Mouse (Mus musculus) limb, embryonic 12.5 days (tissue): Measurements from ENCODE around the gene Kxd1. TPM values are rescaled to one million over a fixed set of nuclear protein-coding genes. Genes with fewer than 3 reads are reported as not detected.
"Not testable (repeated sequence)": the region's sequence is repeated elsewhere in the genome, so short reads cannot be mapped to it uniquely, and the experiment has no call there.

Experiments used
- ATAC-seq: fragments of 200-750 bp; cut with Nextera tagmentation; 2 replicates; pipeline ENCODE4 v1.8.0; 2017; ENCODE audit warnings: low read depth, moderate TSS enrichment; ENCODE audit not compliant: insufficient number of reproducible peaks, insufficient read depth, low FRiP score, low TSS enrichment
- H3K27ac ChIP-seq: fragments of 300-500 bp; sonication (generic); 2 replicates; pipeline ENCODE4 v1.5.1; 2016; ENCODE audit warnings: mild to moderate bottlenecking, moderate library complexity
- H3K27me3 ChIP-seq: fragments of 300-500 bp; sonication (generic); 2 replicates; pipeline ENCODE4 v1.6.1; 2016; ENCODE audit warnings: mild to moderate bottlenecking, moderate library complexity
- H3K36me3 ChIP-seq: fragments of 300-500 bp; sonication (generic); 2 replicates; pipeline ENCODE4 v1.6.1; 2016; ENCODE audit warnings: mild to moderate bottlenecking, moderate library complexity
- H3K4me1 ChIP-seq: fragments of 300-500 bp; sonication (generic); replicated peaks from 2 replicates; pipeline ENCODE4 v1.6.1; 2016
- H3K4me2 ChIP-seq: fragments of 300-500 bp; sonication (generic); 2 replicates; pipeline ENCODE4 v1.6.1; 2016; ENCODE audit warnings: mild to moderate bottlenecking, moderate library complexity
- H3K4me3 ChIP-seq: fragments of 300-500 bp; sonication (generic); replicated peaks from 2 replicates; pipeline ENCODE4 v1.5.1; 2016; ENCODE audit warnings: mild to moderate bottlenecking
- H3K9ac ChIP-seq: fragments of 300-500 bp; sonication (generic); replicated peaks from 2 replicates; pipeline ENCODE4 v1.6.1; 2016; ENCODE audit warnings: mild to moderate bottlenecking, moderate library complexity
- H3K9me3 ChIP-seq: fragments of 300-500 bp; sonication (generic); 2 replicates; pipeline ENCODE4 v1.6.1; 2016; ENCODE audit warnings: mild to moderate bottlenecking, moderate library complexity
- WGBS: fragments of 180-500 bp; shearing (Covaris S2); methylation state at CpG from one replicate; pipeline ENCODE4 v1.1.7; 2016; 5-methylcytosine and 5-hydroxymethylcytosine counted together
- polyA plus RNA-seq: library from polyadenylated mRNA; unstranded; fragments of >200 nt; fragmentation: Nextera tagmentation; extraction: Ambion mirVana; gene quantifications from 2 replicates; pipeline ENCODE4 v1.2.1, GENCODE M21; 2016

Gene Kxd1
- polyA plus RNA-seq, 1 experiment from 2014 or later: 50.7 TPM

GRCm38 (mm10) chr8:70511770-70512169 lies 16.0 kb downstream of the Kxd1 start:
- Histone ChIP-seq H3K4me2 (no peak overlapping the region), H3K36me3 (peaks cover 66% of the 10 kb centered on the region), H3K9ac (no peak overlapping the region), H3K9me3 (no peaks in the 10 kb centered on the region), H3K4me3 (no peak overlapping the region), H3K4me1 (peaks cover 12% of the 10 kb centered on the region), H3K27me3 (no peaks in the 10 kb centered on the region), H3K27ac (no peak overlapping the region)
- WGBS: 95% methylated on average over 2 of the region's 2 CpGs
- no peak for ATAC-seq

- not testable (repeated sequence) for H3K27ac ChIP-seq, H3K9me3 ChIP-seq, ATAC-seq, H3K27me3 ChIP-seq
- Histone ChIP-seq H3K4me3 (peak overlapping the region; percentile 99), H3K4me2 (peak overlapping the region; percentile 99), H3K4me1 (peaks cover 12% of the 10 kb centered on the region), H3K36me3 (peaks cover 60% of the 10 kb centered on the region), H3K9ac (peak overlapping the region; percentile 97; the same call in 1 of the 2 replicates)
- WGBS: 82% methylated on average over 6 of the region's 6 CpGs
These were observed 16.6 kb downstream of the Kxd1 start for GRCm38 (mm10) chr8:70511174-70511573.

GRCm38 (mm10) chr8:70510228-70510915 lies 17.4 kb downstream of the Kxd1 start, which contains the start of gene Uba52:
Uba52 (minus strand) TSS chr8:70510801.
- H3K27ac ChIP-seq: peak within 1 kb of the TSS; percentile 96
- peak within 1 kb of the TSS; percentile 99 for H3K4me2 ChIP-seq
- peaks cover 19% of the 10 kb centered on the region for H3K4me1 ChIP-seq
- 1% methylated on average over 74 of the region's 74 CpGs for WGBS
- H3K36me3 ChIP-seq: peaks cover 52% of the 10 kb centered on the region
- peak within 1 kb of the TSS; percentile 99 for H3K4me3 ChIP-seq
- H3K9ac ChIP-seq: peak within 1 kb of the TSS; percentile 97
- no peaks in the 10 kb centered on the region for H3K9me3 ChIP-seq
- no peaks in the 10 kb centered on the region for H3K27me3 ChIP-seq
- ATAC-seq: peak; percentile 62

- no peak for ATAC-seq
- peak overlapping the region; percentile 99 for H3K4me2 ChIP-seq
- H3K9ac ChIP-seq: peak overlapping the region; percentile 97
- peak overlapping the region; percentile 99 for H3K4me3 ChIP-seq
- no peaks in the 10 kb centered on the region for H3K9me3 ChIP-seq
- H3K27me3 ChIP-seq: no peaks in the 10 kb centered on the region
- peaks cover 29% of the 10 kb centered on the region for H3K4me1 ChIP-seq
- WGBS: 12% methylated on average over 25 of the region's 25 CpGs
- peaks cover 48% of the 10 kb centered on the region for H3K36me3 ChIP-seq
- peak overlapping the region; percentile 96 for H3K27ac ChIP-seq
These were observed 18.3 kb downstream of the Kxd1 start for GRCm38 (mm10) chr8:70509281-70509952.

- H3K27me3 ChIP-seq: peaks cover 16% of the 10 kb centered on the region
- peaks cover 34% of the 10 kb centered on the region for H3K36me3 ChIP-seq
- H3K9me3 ChIP-seq: no peaks in the 10 kb centered on the region
- peak overlapping the region; percentile 32; the same call in 1 of the 2 replicates for H3K27ac ChIP-seq
- 59% methylated on average over 5 of the region's 5 CpGs for WGBS
- peaks cover 53% of the 10 kb centered on the region for H3K4me1 ChIP-seq
- ATAC-seq: no peak
- peak overlapping the region; percentile 83 for H3K4me2 ChIP-seq
- H3K4me3 ChIP-seq: peak overlapping the region; percentile 70
- no peak overlapping the region for H3K9ac ChIP-seq
These were observed 20.7 kb downstream of the Kxd1 start for GRCm38 (mm10) chr8:70507027-70507393.

GRCm38 (mm10) chr8:70506328-70507026 lies 21.3 kb downstream of the Kxd1 start, which contains the start of gene Rex1bd:
Rex1bd (minus strand) TSS chr8:70506752.
- Histone ChIP-seq H3K36me3 (peaks cover 31% of the 10 kb centered on the region), H3K27me3 (peaks cover 21% of the 10 kb centered on the region), H3K9me3 (no peaks in the 10 kb centered on the region), H3K4me2 (peak within 1 kb of the TSS; percentile 83), H3K4me3 (peak within 1 kb of the TSS; percentile 70), H3K4me1 (peaks cover 58% of the 10 kb centered on the region), H3K27ac (peak within 1 kb of the TSS; percentile 96), H3K9ac (peak within 1 kb of the TSS; percentile 92)
- ATAC-seq: peak; percentile 82
- WGBS: 2% methylated on average over 40 of the region's 40 CpGs

- H3K4me3 ChIP-seq: peak overlapping the region; percentile 70
- 36% methylated on average over 32 of the region's 32 CpGs for WGBS
- no peaks in the 10 kb centered on the region for H3K9me3 ChIP-seq
- peak; percentile 29 for ATAC-seq
- H3K4me2 ChIP-seq: peak overlapping the region; percentile 83
- H3K4me1 ChIP-seq: peaks cover 65% of the 10 kb centered on the region
- H3K9ac ChIP-seq: peak overlapping the region; percentile 92
- H3K36me3 ChIP-seq: peaks cover 31% of the 10 kb centered on the region
- H3K27me3 ChIP-seq: peaks cover 28% of the 10 kb centered on the region
- peak overlapping the region; percentile 96 for H3K27ac ChIP-seq
These were observed 21.9 kb downstream of the Kxd1 start for GRCm38 (mm10) chr8:70505698-70506327.

GRCm38 (mm10) chr8:70504851-70505250 lies 22.9 kb downstream of the Kxd1 start:
- 43% methylated on average over 3 of the region's 3 CpGs for WGBS
- peaks cover 31% of the 10 kb centered on the region for H3K36me3 ChIP-seq
- H3K4me3 ChIP-seq: peak overlapping the region; percentile 70; the same call in 1 of the 2 replicates
- no peak overlapping the region for H3K9ac ChIP-seq
- H3K27me3 ChIP-seq: peaks cover 38% of the 10 kb centered on the region
- H3K4me1 ChIP-seq: peaks cover 74% of the 10 kb centered on the region
- peak overlapping the region; percentile 83 for H3K4me2 ChIP-seq
- no peaks in the 10 kb centered on the region for H3K9me3 ChIP-seq
- H3K27ac ChIP-seq: peak overlapping the region; percentile 73
- no peak for ATAC-seq

GRCm38 (mm10) chr8:70504291-70504716 lies 23.5 kb downstream of the Kxd1 start:
- Histone ChIP-seq H3K9ac (peak overlapping the region; percentile 24), H3K36me3 (peaks cover 31% of the 10 kb centered on the region), H3K27me3 (peaks cover 43% of the 10 kb centered on the region), H3K4me3 (no peak overlapping the region; the same call in 1 of the 2 replicates), H3K4me2 (peak overlapping the region; percentile 83), H3K27ac (peak overlapping the region; percentile 73), H3K9me3 (no peaks in the 10 kb centered on the region), H3K4me1 (peaks cover 78% of the 10 kb centered on the region)
- 14% methylated on average over 16 of the region's 16 CpGs for whole genome bisulfite sequencing
- no peak for ATAC-seq

GRCm38 (mm10) chr8:70503062-70503750 lies 24.6 kb downstream of the Kxd1 start:
- Histone ChIP-seq H3K4me3 (peak overlapping the region; percentile 11; the same call in 1 of the 2 replicates), H3K9ac (peak overlapping the region; percentile 13; the same call in 1 of the 2 replicates), H3K36me3 (peaks cover 21% of the 10 kb centered on the region), H3K27me3 (peaks cover 54% of the 10 kb centered on the region), H3K27ac (peak overlapping the region; percentile 73), H3K4me2 (peak overlapping the region; percentile 83), H3K9me3 (no peaks in the 10 kb centered on the region), H3K4me1 (peaks cover 69% of the 10 kb centered on the region)
- ATAC-seq: no peak
- 8% methylated on average over 46 of the region's 46 CpGs for WGBS
